Mouse (Mus musculus) hindbrain, embryonic 14.5 days (tissue): ENCODE measurements around the gene Ahnak. TPM values are rescaled to one million over a fixed set of nuclear protein-coding genes. Genes with fewer than 3 reads are reported as not detected.

Source experiments
- ATAC-seq: fragments of 200-750 bp; cut with Nextera tagmentation; 2 replicates; pipeline ENCODE4 v1.8.0; 2017; ENCODE audit warnings: moderate number of reproducible peaks, mild to moderate bottlenecking, moderate TSS enrichment, moderate library complexity; ENCODE audit not compliant: low FRiP score
- DNase-seq: peaks from one replicate; pipeline ENCODE4 v3.0.0-alpha.2; 2015; ENCODE audit warnings: low spot score
- H3K27ac ChIP-seq: fragments of 300-500 bp; sonication (generic); 2 replicates; pipeline ENCODE4 v1.5.1; 2014; ENCODE audit warnings: mild to moderate bottlenecking, moderate library complexity
- H3K27me3 ChIP-seq: fragments of 300-500 bp; sonication (generic); 2 replicates; pipeline ENCODE4 v1.6.1; 2014; ENCODE audit warnings: mild to moderate bottlenecking, low read length, mixed read lengths; ENCODE audit not compliant: control insufficient read depth, insufficient read depth
- H3K36me3 ChIP-seq: fragments of 300-500 bp; sonication (generic); replicated peaks from 2 replicates; pipeline ENCODE4 v1.6.1; 2014; ENCODE audit not compliant: control insufficient read depth, insufficient read depth
- H3K4me1 ChIP-seq: fragments of 300-500 bp; sonication (generic); replicated peaks from 2 replicates; pipeline ENCODE4 v1.6.1; 2014; ENCODE audit warnings: antibody characterized with exemption, low read length, mixed read lengths; ENCODE audit not compliant: control insufficient read depth, insufficient read depth
- H3K4me2 ChIP-seq: fragments of 300-500 bp; sonication (generic); replicated peaks from 2 replicates; pipeline ENCODE4 v1.6.1; 2014; ENCODE audit warnings: mild to moderate bottlenecking, moderate library complexity
- H3K4me3 ChIP-seq: fragments of 300-500 bp; sonication (generic); replicated peaks from 2 replicates; pipeline ENCODE4 v1.5.1; 2014; ENCODE audit warnings: mild to moderate bottlenecking, low read length
- H3K9ac ChIP-seq: fragments of 300-500 bp; sonication (generic); 2 replicates; pipeline ENCODE4 v1.6.1; 2014
- H3K9me3 ChIP-seq: fragments of 300-500 bp; sonication (generic); 2 replicates; pipeline ENCODE4 v1.6.1; 2016; ENCODE audit warnings: low read length; ENCODE audit not compliant: control insufficient read depth
- WGBS: fragments of 180-500 bp; shearing (Covaris S2); extraction: QIAGEN DNeasy Blood & Tissue Kit; methylation state at CpG from one replicate; pipeline ENCODE4 v1.1.7; 2014; 5-methylcytosine and 5-hydroxymethylcytosine counted together
- polyA plus RNA-seq: library from polyadenylated mRNA; unstranded; fragments of >200 nt; fragmentation: Nextera tagmentation; extraction: Ambion mirVana; gene quantifications from 2 replicates; pipeline ENCODE4 v1.2.1, GENCODE M21; 2014

Gene Ahnak
- polyA plus RNA-seq, 1 experiment from 2014 or later, result 4.9 TPM

DNA sequence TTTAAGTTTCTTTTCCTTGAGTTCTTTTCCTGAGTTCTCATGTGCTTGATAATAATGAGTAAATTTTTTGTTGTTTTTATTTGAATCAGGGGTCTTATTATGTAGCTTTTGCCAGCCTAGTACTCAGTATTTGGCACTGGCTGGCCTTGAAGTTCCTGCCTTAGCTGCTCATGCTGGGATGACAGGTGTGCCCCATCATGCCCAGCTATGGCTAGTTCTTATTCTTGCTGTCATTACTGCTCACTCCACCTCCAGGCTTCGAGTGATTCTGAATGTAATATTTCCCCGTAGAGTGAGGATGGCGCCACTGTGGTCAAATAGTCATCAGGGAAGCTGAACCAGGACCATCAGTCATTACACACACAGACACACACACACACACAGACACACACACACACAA is 74.7 kb downstream of the Ahnak start:
- Histone ChIP-seq H3K27me3 (no peaks in the 10 kb centered on the region), H3K4me1 (peaks cover 5% of the 10 kb centered on the region), H3K4me2 (no peak overlapping the region), H3K9ac (no peak overlapping the region), H3K9me3 (no peaks in the 10 kb centered on the region), H3K4me3 (no peak overlapping the region), H3K27ac (no peak overlapping the region), H3K36me3 (no peaks in the 10 kb centered on the region)
- no peak for DNase-seq
- 82% methylated on average over 3 of the region's 3 CpGs for WGBS
- ATAC-seq, result no peak

DNA sequence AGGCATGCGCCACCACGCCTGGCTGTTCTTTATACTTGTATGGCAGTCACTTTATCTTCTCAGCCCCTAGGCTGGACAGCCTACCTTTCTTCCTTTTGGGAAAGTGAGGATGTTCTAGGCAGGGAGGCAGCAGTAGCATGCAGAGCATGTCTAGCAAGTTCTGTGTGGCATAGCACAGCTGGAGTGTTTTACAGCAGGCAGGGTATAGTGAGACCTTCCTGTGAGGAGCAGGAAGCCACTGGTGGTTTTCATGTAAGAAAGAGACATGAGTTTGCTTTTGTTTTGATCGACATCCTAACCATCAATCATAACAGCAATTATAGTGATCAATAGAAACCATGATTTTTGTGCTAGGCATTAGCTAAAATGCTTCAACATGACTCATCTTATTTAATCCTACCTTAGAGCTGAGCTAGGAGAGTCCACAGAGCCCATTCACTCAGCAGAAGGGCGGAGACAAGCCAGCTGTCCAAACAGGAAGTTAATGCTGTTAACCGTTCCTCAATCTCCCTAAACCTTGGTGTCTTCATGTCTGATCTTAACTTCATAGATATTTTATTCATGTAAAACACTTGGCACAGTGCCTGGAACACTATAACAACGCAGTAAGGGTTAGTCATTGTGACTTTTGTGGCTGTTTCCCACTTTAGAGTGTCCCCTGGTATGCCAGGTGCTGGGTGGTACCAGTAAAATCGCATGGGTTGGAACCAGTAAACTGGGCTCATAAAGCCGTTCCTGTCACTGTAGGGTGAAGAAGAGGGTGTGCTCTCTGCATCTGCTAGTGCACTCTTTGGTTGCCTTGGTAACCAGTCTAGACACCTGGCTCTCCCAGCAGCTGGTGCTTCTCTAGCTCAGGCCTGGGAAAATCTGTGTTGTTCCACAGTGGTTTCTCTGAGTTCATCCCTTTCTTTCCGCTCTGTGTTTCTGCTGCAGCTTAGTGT is 76.8 kb downstream of the Ahnak start:
- ATAC-seq, result peak; percentile 81; the same call in 1 of the 2 replicates
- Histone ChIP-seq H3K4me2 (no peak overlapping the region), H3K4me3 (no peak overlapping the region)

DNA sequence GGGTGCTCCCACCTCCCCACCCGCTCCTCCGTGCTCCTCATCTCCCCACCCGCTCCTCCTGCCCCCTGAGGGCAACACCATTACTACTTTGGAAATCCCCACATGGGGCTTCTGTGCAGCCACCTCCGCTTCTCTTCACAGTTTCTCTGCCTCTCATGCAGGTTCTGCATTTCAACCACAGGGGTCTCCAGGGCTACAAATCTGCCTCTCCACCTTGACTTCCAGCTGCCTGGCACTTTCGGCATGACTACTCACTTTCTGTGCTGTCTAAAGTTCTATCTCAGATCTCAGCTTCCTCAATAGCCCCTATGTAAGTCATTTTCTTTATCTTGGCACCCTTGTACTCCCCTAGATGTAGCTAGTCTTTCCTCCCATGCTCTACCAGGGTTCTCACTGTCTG is 78.2 kb downstream of the Ahnak start:
- WGBS, result 80% methylated on average over 5 of the region's 5 CpGs
- Histone ChIP-seq H3K36me3 (no peaks in the 10 kb centered on the region), H3K27me3 (no peaks in the 10 kb centered on the region), H3K4me1 (peaks cover 26% of the 10 kb centered on the region), H3K27ac (no peak overlapping the region), H3K9me3 (no peaks in the 10 kb centered on the region), H3K9ac (no peak overlapping the region), H3K4me3 (no peak overlapping the region), H3K4me2 (no peak overlapping the region)
- DNase-seq, result no peak
- no peak for ATAC-seq

More for the DNA sequence above, 76.8 kb downstream of the Ahnak start:
- peak; percentile 59 for DNase-seq
- Histone ChIP-seq H3K27ac (peak overlapping the region; percentile 68), H3K36me3 (no peaks in the 10 kb centered on the region), H3K27me3 (no peaks in the 10 kb centered on the region), H3K4me1 (peaks cover 14% of the 10 kb centered on the region), H3K9me3 (no peaks in the 10 kb centered on the region), H3K9ac (no peak overlapping the region)
- WGBS, result 61% methylated on average over 9 of the region's 9 CpGs

- H3K4me1 ChIP-seq, result peaks cover 26% of the 10 kb centered on the region
- DNase-seq (peak; percentile 55), ATAC-seq (no peak)
- no peaks in the 10 kb centered on the region for H3K9me3 ChIP-seq
- WGBS, result 63% methylated on average over 8 of the region's 8 CpGs
- H3K4me3 ChIP-seq, result no peak overlapping the region
- no peak overlapping the region for H3K27ac ChIP-seq
- H3K27me3 ChIP-seq, result no peaks in the 10 kb centered on the region
- H3K36me3 ChIP-seq, result no peaks in the 10 kb centered on the region
- H3K9ac ChIP-seq, result no peak overlapping the region
- no peak overlapping the region for H3K4me2 ChIP-seq
These were observed 80.7 kb downstream of the Ahnak start for GRCm38 (mm10) chr19:9069687-9070307.

DNA sequence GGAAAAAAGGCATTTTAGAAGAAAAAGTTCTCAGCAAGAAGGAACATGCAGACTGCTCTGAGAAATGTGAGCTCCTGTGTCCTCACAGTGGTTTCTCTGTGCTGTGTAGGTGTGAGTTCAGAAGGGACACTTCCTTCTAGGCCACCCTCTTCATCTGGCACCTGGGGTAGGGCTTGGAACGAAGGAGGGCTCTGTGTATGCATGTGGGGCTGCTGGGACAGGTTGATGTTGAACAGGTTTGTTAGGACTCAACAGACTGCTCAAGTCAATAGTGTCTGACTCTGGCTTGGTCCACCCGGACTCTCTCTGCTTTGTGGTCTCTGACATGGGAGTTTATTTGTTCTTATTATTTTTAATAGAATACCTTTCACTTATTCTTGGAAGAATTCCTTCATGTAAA is 81.2 kb downstream of the Ahnak start:
- H3K4me2 ChIP-seq, result no peak overlapping the region
- no peak overlapping the region for H3K9ac ChIP-seq
- H3K4me3 ChIP-seq, result no peak overlapping the region
- no peak for DNase-seq
- H3K4me1 ChIP-seq, result peaks cover 26% of the 10 kb centered on the region
- no peak overlapping the region; the same call in 1 of the 2 replicates for H3K27ac ChIP-seq
- no peak for ATAC-seq
- WGBS, result 90% methylated on average over 2 of the region's 2 CpGs
- H3K9me3 ChIP-seq, result no peaks in the 10 kb centered on the region
- H3K27me3 ChIP-seq, result no peaks in the 10 kb centered on the region
- no peaks in the 10 kb centered on the region for H3K36me3 ChIP-seq

DNA sequence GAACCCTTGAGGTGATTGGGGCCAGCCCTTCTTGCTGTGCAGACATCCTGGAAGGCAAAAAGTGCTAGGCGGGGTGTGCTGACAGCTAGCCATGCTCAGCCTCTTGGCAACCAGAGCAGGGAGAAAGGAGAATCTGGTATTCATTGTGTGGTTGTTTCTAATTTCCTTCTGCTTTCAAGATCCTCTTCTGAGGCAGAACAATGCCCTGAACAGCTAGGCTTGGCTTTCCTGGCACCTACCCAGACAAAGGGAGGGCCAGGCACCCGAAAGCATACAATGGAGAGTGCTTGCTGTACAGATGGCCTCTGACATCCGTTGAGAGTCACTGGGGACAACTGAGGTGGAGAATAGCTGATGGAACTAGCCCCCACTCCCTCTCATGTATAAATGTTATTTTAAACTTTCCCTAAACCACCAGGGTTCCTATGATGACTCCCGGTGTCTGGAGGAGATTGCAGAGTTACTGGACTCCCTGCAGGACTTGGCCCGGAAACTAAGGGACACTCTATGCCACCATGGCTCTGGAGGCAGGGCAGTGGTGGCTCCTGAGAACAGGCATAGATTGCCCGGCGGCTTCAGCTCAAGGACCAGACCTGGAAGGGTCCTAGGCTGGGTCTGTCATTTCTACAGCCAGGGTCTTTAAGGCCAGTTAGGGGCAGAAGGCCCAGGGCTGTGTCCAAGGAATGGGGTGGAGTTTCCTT is 82.5 kb downstream of the Ahnak start:
- Histone ChIP-seq H3K4me1 (peaks cover 22% of the 10 kb centered on the region), H3K36me3 (no peaks in the 10 kb centered on the region), H3K27me3 (no peaks in the 10 kb centered on the region), H3K4me2 (no peak overlapping the region), H3K4me3 (no peak overlapping the region), H3K27ac (0 out of 2 replicates have a peak overlapping the region, but pooled peaks have one; percentile 36), H3K9ac (no peak overlapping the region), H3K9me3 (no peaks in the 10 kb centered on the region)
- DNase-seq (peak; percentile 59), ATAC-seq (peak; percentile 66; the same call in 1 of the 2 replicates)
- WGBS, result 27% methylated on average over 7 of the region's 7 CpGs

GRCm38 (mm10) chr19:9072157-9072530 is 83.1 kb downstream of the Ahnak start:
- Histone ChIP-seq H3K9ac (no peak overlapping the region), H3K4me3 (no peak overlapping the region), H3K4me1 (peaks cover 20% of the 10 kb centered on the region), H3K4me2 (no peak overlapping the region), H3K27ac (0 out of 2 replicates have a peak overlapping the region, but pooled peaks have one; percentile 36), H3K36me3 (no peaks in the 10 kb centered on the region), H3K27me3 (no peaks in the 10 kb centered on the region), H3K9me3 (no peaks in the 10 kb centered on the region)
- DNase-seq (no peak), ATAC-seq (no peak)
- WGBS, result 78% methylated on average over 2 of the region's 2 CpGs

DNA sequence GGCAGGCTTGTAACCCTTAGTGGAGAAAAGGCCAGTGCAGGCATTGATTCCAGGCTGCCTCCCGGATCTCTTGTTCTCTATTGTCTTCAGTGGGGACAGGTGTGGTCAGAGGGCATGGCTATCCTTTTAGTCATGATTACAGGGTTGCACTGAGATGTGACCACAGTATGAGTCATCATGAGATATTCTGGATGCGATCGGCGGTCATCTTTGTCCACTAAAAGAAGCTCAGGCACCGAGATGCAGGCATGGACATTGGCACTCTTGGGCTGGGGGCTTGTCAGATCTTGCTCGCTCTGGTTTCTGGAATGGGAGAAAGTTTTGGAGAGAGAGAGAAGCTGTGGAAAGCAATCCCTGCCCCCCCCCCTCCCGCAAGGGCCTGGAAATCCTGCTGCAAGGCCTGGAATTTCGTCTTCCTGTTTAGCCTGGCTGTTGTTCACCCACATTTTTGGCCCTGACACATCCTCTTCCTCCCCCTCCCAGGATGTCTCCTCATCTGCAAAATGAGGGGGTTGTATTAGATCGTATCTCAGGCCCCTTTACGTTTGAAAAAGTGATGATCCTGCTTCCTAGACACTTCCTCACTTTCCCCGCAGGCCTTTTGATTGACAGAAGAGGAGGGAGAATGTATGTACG is 84.8 kb downstream of the Ahnak start:
- Histone ChIP-seq H3K4me2 (no peak overlapping the region), H3K27ac (no peak overlapping the region), H3K9ac (no peak overlapping the region), H3K4me3 (no peak overlapping the region), H3K9me3 (no peaks in the 10 kb centered on the region), H3K36me3 (no peaks in the 10 kb centered on the region), H3K27me3 (no peaks in the 10 kb centered on the region), H3K4me1 (peaks cover 20% of the 10 kb centered on the region)
- no peak for DNase-seq
- WGBS, result 82% methylated on average over 12 of the region's 12 CpGs
- ATAC-seq, result no peak

DNA sequence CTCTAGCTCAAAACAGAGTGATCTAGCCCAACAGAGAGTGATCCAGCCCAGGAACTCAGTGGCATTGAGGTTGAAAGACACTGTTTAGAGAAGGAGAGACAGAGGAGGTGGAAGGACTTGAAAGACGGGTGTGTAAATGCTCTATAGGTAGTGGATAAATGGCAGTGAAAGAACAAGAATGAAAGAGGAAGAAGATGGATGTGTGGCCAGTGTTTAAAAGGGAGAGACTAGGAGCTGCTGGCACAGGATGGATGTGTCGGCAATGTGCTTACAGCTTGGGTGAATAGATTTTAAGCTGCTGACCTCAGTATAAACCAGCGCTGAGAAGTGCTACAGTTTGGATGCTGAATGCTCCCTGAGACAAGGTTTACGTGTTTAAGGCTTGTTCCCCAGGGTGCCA is 85.3 kb downstream of the Ahnak start:
- WGBS, result 69% methylated on average over 4 of the region's 4 CpGs
- ATAC-seq (no peak), DNase-seq (no peak)
- no peak overlapping the region for H3K27ac ChIP-seq
- H3K9ac ChIP-seq, result no peak overlapping the region
- H3K4me1 ChIP-seq, result peaks cover 20% of the 10 kb centered on the region
- no peaks in the 10 kb centered on the region for H3K27me3 ChIP-seq
- no peak overlapping the region for H3K4me3 ChIP-seq
- H3K4me2 ChIP-seq, result no peak overlapping the region
- H3K9me3 ChIP-seq, result no peaks in the 10 kb centered on the region
- H3K36me3 ChIP-seq, result no peaks in the 10 kb centered on the region
